Mouse (Mus musculus) embryonic fibroblast, embryonic 13.5 days (primary cell): Measurements from ENCODE around the gene Slc48a1.

Experiments used
- CTCF ChIP-seq: IDR thresholded peaks from 2 replicates; pipeline ENCODE4 v1.5.1; 2011; ENCODE audit warnings: mild to moderate bottlenecking, control low read depth, low read length, moderate library complexity, borderline replicate concordance; ENCODE audit not compliant: insufficient read depth
- POLR2A ChIP-seq: IDR thresholded peaks from 2 replicates; pipeline ENCODE4 v1.6.1; 2011; ENCODE audit warnings: low read depth, mild to moderate bottlenecking, control low read depth, low read length, moderate library complexity

DNA sequence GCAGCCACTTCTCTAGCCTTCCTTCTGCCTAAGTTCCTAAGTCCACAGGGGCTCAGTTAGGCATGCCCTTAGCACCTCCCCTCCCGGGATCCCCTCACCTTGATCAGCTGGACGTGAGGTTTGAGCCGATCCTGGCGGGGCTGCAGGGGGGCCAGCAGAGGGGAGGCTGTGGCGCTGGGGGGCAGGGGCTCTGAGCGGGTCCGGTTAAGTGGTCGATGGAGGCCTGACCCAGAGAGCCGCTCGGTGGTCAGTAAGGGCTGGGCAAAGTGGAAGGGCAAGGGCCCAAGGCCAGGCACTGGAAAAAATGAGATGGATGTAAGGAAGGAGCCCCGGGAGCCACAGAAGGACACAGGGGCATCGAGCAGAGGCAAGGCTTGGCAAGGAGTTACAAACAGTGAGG, 29.5 kb downstream of the Slc48a1 start:
- no peak for TF ChIP-seq CTCF
- TF ChIP-seq POLR2A = no peak
